Mouse (Mus musculus) layer of hippocampus, adult 9-10 months (tissue): Measurements from ENCODE around the gene Grm7.
A peak's percentile ranks its signal among the peaks of the same experiment; 100 is the strongest.

Experiments used
- DNase-seq: peaks from one replicate; pipeline ENCODE4 v3.0.0; 2022; ENCODE audit warnings: low spot score

The Grm7 gene

GRCm38 (mm10) chr6:110982013-110982412 is 336.6 kb downstream of the Grm7 start:
- peak; percentile 5 for DNase-seq

- no peak for DNase-seq
These were observed 393.7 kb downstream of the Grm7 start for GRCm38 (mm10) chr6:111039099-111039498.

GRCm38 (mm10) chr6:111045896-111046295 is 400.5 kb downstream of the Grm7 start:
- DNase-seq = no peak

- no peak for DNase-seq
These were observed 403.9 kb downstream of the Grm7 start for GRCm38 (mm10) chr6:111049247-111049646.

- peak; percentile 42 for DNase-seq
These were observed 408.9 kb downstream of the Grm7 start for GRCm38 (mm10) chr6:111054001-111054975.

DNA sequence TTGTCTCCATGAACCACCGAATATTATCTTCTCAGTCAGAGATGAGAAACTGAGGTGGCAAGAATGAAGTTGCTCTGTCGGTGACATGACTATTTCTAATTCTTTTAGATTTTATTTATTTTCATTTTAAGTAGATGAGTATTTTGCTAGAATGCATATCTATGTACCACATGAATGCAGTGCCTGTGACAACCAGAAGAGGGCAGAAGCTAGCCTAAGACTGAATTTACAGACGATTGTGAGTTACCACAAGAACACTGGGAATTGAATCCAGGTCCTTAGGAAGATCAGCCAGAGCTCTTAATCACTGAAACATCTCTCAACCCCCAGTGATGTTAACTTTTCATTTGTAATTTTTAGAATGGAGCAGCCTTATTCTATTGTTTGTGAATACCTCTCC is 412.4 kb downstream of the Grm7 start:
- no peak for DNase-seq

DNA sequence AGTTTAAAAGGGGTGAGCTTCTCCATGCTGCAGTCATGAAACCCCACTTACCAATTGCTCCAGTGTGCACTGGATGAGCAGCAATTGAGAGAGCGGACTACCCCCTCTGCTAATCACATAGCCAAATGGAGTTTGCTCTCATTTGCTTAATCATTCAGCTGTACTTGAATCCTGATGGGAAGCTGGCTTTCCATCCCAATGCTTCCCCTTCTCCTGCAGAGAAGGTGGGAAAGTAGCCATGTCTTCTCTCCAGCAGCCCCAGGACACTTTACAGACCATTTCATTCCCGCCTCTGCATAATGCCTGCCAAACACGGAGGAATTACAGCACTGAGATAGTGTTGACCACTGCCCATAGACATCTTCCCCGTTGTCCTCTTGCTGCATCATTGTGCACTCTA is 414.6 kb downstream of the Grm7 start:
- no peak for DNase-seq

GRCm38 (mm10) chr6:111084569-111084968 is 439.2 kb downstream of the Grm7 start:
- DNase-seq = no peak

GRCm38 (mm10) chr6:111094818-111095217 is 449.4 kb downstream of the Grm7 start:
- no peak for DNase-seq

GRCm38 (mm10) chr6:111105485-111105884 is 460.1 kb downstream of the Grm7 start:
- no peak for DNase-seq

DNA sequence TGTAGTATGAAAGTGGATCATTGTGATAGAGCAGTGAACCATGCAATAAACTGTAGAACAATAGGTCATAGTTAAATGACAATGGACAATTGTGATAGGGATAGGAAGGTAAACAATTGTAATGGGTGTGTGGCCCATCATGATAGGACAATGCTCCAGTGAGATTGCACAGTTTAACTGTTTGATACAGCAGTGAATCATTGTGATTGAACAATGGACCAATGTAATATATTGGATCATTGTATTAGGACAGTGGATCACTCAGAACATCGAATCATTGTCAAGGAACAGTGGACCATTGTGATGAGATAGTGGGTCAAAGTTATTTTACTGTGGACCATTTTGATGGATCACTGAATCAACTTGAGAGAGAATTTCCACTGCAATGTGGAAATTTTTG is 515.7 kb downstream of the Grm7 start:
- no peak for DNase-seq

GRCm38 (mm10) chr6:111195333-111195732 is 550.0 kb downstream of the Grm7 start:
- no peak for DNase-seq

DNA sequence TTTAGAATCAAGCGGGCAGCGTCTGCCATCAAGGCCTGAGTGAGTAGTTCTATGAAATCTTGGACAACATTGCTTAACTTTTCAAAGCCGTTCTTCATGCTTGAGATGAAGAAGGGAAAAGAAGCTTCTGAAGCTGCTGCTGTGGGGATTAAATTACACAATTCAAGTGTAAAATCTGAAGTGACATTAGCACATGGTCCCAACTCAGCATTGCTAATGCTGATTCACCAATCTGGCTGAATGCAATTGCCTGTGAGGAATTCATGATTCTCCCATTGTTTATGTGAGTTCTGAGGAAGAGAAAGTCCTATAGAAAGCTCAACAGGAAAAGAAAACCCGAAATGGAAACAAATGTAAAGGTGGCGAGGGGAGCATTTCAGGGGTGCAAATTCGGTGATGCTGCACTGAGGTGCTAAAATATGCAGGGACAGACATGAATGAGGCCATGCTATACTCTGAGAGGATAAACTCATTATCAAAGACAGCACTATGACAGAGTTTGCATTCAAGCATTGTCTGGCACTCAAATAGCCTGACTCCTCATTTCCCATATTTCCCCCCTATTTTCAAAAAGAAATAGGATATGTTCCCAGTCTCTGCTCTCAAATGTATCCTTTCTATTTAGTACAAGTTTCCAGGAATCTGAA is 575.8 kb downstream of the Grm7 start:
- no peak for DNase-seq

- DNase-seq = no peak
These were observed 609.8 kb downstream of the Grm7 start for GRCm38 (mm10) chr6:111255215-111255614.

DNA sequence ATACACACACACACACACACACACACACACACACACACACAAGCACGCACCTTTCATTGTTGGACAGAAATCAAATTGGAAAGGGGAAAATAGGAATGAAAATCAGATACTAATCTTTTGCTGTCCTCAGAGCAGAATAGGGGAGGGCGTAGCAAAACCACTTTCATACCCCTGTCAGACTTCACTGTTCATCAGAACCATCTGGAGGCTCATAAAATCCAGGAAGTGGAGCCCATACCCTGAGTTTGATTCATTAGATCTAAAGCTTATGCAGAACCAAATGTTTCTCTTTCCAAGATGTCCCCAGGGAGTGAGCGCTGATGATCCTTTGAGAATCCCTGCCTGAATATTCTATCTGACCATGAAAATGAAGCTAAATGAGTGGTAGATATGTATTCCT is 611.6 kb downstream of the Grm7 start:
- no peak for DNase-seq

GRCm38 (mm10) chr6:111258256-111258655 is 612.9 kb downstream of the Grm7 start:
- DNase-seq = no peak

DNA sequence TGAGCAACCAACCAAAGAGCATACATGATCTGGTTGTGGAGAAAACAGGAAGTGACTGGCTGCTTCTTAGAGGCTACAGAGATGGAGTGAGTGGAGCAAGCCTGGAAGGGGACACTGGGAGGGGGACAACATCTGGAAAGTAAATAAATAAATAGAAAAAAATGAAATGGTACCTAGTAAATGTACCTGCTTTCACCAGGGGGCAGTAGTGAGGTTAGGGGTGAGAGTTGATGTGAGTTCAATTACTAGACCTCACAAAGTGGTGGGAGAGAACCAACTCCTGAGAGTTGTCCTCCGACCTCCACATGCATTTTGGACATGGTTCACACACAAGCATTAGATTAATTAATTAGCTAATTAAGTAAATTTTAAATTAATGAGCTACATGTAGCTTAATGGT is 615.8 kb downstream of the Grm7 start:
- no peak for DNase-seq

- no peak for DNase-seq
These were observed 631.3 kb downstream of the Grm7 start for GRCm38 (mm10) chr6:111276657-111277056.

DNA sequence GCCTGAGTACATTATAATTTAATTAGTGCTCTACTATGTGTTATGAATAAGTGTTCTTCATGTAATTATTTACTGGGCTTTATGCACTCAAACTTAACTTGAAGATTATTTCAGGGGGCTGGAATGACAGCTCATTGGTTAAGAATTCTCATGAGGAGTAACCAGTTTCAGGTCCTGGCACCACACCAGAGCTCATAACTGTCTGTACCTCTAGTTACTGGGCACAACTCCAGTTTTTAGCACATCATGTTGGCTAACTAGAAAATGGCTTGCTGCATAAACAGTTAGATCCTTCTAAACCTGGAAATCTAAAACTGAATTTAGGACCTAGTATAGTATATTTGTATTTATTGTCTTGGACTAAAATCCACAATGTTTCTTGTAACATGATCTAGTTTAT is 633.1 kb downstream of the Grm7 start:
- DNase-seq = no peak

DNA sequence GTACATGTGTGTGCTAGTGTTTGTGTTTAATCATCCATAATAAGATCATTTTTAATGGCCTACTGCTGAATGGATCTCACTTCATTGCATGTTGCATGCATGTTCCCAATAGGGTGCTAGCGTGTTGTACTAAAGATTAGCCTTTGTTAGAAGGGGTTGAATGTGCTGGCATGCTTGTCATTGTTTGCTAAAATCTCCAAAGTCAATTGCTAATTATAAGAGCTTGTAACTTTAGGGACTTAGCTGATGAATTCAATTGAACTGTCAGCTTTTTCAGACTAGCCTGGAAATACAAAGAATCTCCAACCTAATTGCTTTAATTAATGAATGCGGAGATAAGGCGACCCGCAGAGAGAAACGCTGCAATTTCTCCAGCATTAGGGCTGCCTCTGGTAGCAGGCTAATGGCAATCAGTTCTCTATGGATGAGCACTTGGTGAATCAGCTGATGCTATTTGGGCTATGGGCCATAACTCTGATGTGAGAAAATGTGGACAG is 648.2 kb downstream of the Grm7 start:
- no peak for DNase-seq

DNA sequence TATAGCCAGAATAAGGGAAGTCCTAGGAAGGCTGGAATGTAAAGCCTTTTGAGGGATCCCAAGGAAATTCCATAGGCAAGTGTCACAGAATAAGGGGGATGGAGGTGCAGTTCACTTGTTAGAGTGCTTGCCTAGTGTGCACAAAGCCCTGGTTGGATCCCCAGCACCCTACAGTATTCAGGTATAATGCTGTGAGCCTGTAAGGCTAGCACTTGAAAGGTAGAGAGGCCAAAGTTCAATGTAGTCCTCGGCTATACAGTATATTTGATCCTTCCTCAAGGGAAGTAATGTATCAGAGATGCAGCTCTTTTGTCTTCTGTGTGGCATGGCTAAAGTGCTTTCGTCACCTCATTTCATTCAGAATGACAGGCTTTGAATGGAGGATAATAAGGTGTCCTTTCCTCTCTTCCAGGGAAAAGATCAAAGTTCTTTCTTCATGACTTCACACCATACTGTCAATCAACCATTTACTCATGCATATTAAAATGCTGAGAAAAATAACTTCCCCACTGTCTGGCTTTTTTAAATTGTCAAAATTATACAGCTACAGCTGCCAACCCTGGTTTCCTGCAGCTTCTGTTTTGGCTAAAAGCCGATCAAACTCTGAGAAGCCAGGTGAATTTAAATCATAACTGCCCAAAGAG is 658.7 kb downstream of the Grm7 start:
- DNase-seq = no peak

GRCm38 (mm10) chr6:111361681-111362080 is 716.3 kb downstream of the Grm7 start:
- no peak for DNase-seq

DNA sequence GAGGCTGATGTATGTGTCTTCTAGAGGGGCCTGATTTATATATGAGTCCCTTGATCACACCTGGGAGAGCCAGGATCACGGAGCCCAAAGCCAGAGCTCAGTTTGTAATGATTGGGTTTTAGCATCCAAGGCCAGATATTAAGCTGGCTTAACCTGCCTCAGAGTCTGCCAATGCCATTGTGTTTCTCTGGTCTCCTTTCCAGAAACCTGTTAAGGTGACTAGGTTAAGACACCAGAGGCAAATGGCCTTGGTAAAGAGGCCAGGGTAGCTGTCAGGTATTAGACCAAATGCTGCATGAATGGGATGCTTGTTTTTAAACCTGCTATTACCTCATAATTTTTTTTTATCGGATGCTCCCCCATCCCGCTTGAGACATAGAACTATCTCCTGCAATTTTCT is 722.7 kb downstream of the Grm7 start:
- DNase-seq = no peak
